Mouse (Mus musculus) kidney, adult 9 months (tissue): ENCODE data around the gene Snapc3.

Source experiments
- DNase-seq: peaks from one replicate; pipeline ENCODE4 v3.0.0; 2022

The Snapc3 gene

GRCm38 (mm10) chr4:83417160-83417819, at the start of gene Snapc3:
Gene Snapc3 (plus strand): TSS chr4:83417724.
- DNase-seq: peak; percentile 97

- no peak for DNase-seq
Measured at GRCm38 (mm10) chr4:83373381-83373780, 44.1 kb upstream of the Snapc3 start.

GRCm38 (mm10) chr4:83375650-83376049, 41.9 kb upstream of the Snapc3 start:
- no peak for DNase-seq

GRCm38 (mm10) chr4:83376461-83377015, 41.0 kb upstream of the Snapc3 start:
- no peak for DNase-seq

- DNase-seq: no peak
Measured at GRCm38 (mm10) chr4:83379036-83379435, 38.5 kb upstream of the Snapc3 start.

- DNase-seq: no peak
Measured at GRCm38 (mm10) chr4:83379746-83380145, 37.8 kb upstream of the Snapc3 start.

GRCm38 (mm10) chr4:83380266-83380665, 37.3 kb upstream of the Snapc3 start:
- DNase-seq: no peak

- peak; percentile 36 for DNase-seq
Measured at GRCm38 (mm10) chr4:83383899-83384490, 33.5 kb upstream of the Snapc3 start.

GRCm38 (mm10) chr4:83385091-83385490, 32.4 kb upstream of the Snapc3 start:
- DNase-seq: no peak

GRCm38 (mm10) chr4:83390551-83390950, 27.0 kb upstream of the Snapc3 start:
- DNase-seq: no peak

GRCm38 (mm10) chr4:83391956-83392355, 25.6 kb upstream of the Snapc3 start:
- no peak for DNase-seq

GRCm38 (mm10) chr4:83393733-83394132, 23.8 kb upstream of the Snapc3 start:
- DNase-seq: no peak

GRCm38 (mm10) chr4:83396346-83396745, 21.2 kb upstream of the Snapc3 start:
- DNase-seq: no peak

GRCm38 (mm10) chr4:83396996-83397770, 20.3 kb upstream of the Snapc3 start:
- no peak for DNase-seq

- no peak for DNase-seq
Measured at GRCm38 (mm10) chr4:83398527-83398926, 19.0 kb upstream of the Snapc3 start.

GRCm38 (mm10) chr4:83400691-83401595, 16.6 kb upstream of the Snapc3 start:
- DNase-seq: no peak

- no peak for DNase-seq
Measured at GRCm38 (mm10) chr4:83401712-83402111, 15.8 kb upstream of the Snapc3 start.

- DNase-seq: no peak
Measured at GRCm38 (mm10) chr4:83407688-83408087, 9.8 kb upstream of the Snapc3 start.

- peak; percentile 21 for DNase-seq
Measured at GRCm38 (mm10) chr4:83409867-83410505, 7.5 kb upstream of the Snapc3 start.

- DNase-seq: no peak
Measured at GRCm38 (mm10) chr4:83412060-83412459, 5.5 kb upstream of the Snapc3 start.

GRCm38 (mm10) chr4:83414241-83414824, 3.2 kb upstream of the Snapc3 start:
- no peak for DNase-seq

- no peak for DNase-seq
Measured at GRCm38 (mm10) chr4:83417820-83418186, 279 bp downstream of the Snapc3 start.
